Mouse (Mus musculus): ENCODE measurements around the gene Zscan21. TPM values are rescaled to one million over a fixed set of nuclear protein-coding genes. Genes with fewer than 3 reads are reported as not detected.

Zscan21 gene
- 12.2 and 15.5 TPM in 2 replicates for total RNA-seq (2012; rRNA removed)

GRCm38 (mm10) chr5:138116255-138117198 is at the start of gene Zscan21:
Gene Zscan21, plus strand, starts transcription at chr5:138116903.
- Histone ChIP-seq H3K9me3 (ENCODE audit: control insufficient read depth, insufficient read depth, low read depth, low read length) (no peaks in the 10 kb centered on the region), H3K4me1 (ENCODE audit: control insufficient read depth in 2 of 2, insufficient read depth in 2 of 2, low read length in 2 of 2, poor library complexity in 1 of 2) (peaks cover 0 to 3% of the 10 kb centered on the region in 2 experiments; a peak in 1 of 4 replicates), H3K27ac (ENCODE audit: insufficient read depth, low read depth, low read length, poor library complexity, severe bottlenecking) (peak within 1 kb of the TSS; percentile 91), H3K4me3 (ENCODE audit: insufficient read depth in 1 of 2, low read depth in 1 of 2, low read length in 2 of 2, poor library complexity in 1 of 2, severe bottlenecking in 1 of 2) (peak within 1 kb of the TSS; percentile 87 to 90), H3K36me3 (ENCODE audit: control insufficient read depth, insufficient read depth, low read length, poor library complexity, severe bottlenecking) (peaks cover 2% of the 10 kb centered on the region; the same call in 1 of the 2 replicates), H3K9ac (ENCODE audit: insufficient read depth, low read depth, low read length, poor library complexity, severe bottlenecking) (peak within 1 kb of the TSS; percentile 88)
- in situ Hi-C loops (cut with MboI; ENCODE audit: low sequenced_read_pairs in 2 of 2, unreplicated experiment in 2 of 2): no loop called here
- TF ChIP-seq CHD2 (IDR thresholded peaks at IDR 0.05; ENCODE audit: low read depth, low read length): no peak
- TF ChIP-seq HCFC1 (IDR thresholded peaks at IDR 0.05; ENCODE audit: borderline replicate concordance, insufficient read depth, low read length): 0 out of 2 replicates have a peak, but pooled peaks have one; percentile 57
- no peak for TF ChIP-seq ZC3H11A (IDR thresholded peaks at IDR 0.05; ENCODE audit: borderline replicate concordance, low read depth, low read length)
- 0 out of 2 replicates have a peak, but pooled peaks have one; percentile 44 for TF ChIP-seq MAFK (IDR thresholded peaks at IDR 0.05; ENCODE audit: insufficient read depth, low read depth, low read length)
- TF ChIP-seq ZNF384 (IDR thresholded peaks at IDR 0.05; ENCODE audit: low read depth, low read length): no peak
- peak; percentile 84 for DNase-seq (ENCODE audit: low read depth, low spot score)

DNA sequence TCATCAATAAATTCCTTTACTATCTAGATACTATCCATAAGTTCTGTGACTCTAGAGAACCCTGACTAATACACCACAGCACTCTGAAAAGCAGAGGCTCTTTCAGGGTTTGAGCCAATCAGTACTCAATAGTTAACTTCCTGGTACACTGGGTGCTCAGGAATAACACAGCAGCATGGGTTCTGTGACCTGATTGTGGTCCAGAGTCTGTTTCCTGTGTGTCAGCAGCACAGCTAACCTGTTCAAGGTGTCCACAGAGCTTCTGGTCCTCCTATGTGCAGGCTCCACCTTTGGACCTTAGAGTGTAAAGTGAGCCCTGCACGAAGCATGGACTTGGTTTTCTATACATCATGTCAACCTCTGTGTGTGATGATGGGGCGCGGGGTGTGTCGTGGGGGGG is 42.9 kb upstream of the Zscan21 start:
- no peak overlapping the region for H3K4me3 ChIP-seq (ENCODE audit: insufficient read depth in 1 of 2, low read depth in 1 of 2, low read length in 2 of 2, poor library complexity in 1 of 2, severe bottlenecking in 1 of 2)
- in situ Hi-C loops (cut with MboI; ENCODE audit: low sequenced_read_pairs in 2 of 2, unreplicated experiment in 2 of 2): no loop called here
- no peak for DNase-seq (ENCODE audit: low read depth, low spot score)
- H3K4me1 ChIP-seq (ENCODE audit: control insufficient read depth in 2 of 2, insufficient read depth in 2 of 2, low read length in 2 of 2, poor library complexity in 1 of 2): no peaks in the 10 kb centered on the region
- H3K27ac ChIP-seq (ENCODE audit: insufficient read depth, low read depth, low read length, poor library complexity, severe bottlenecking): no peak overlapping the region
- TF ChIP-seq ZNF384 (IDR thresholded peaks at IDR 0.05; ENCODE audit: low read depth, low read length) (no peak), CHD2 (IDR thresholded peaks at IDR 0.05; ENCODE audit: low read depth, low read length) (no peak), HCFC1 (IDR thresholded peaks at IDR 0.05; ENCODE audit: borderline replicate concordance, insufficient read depth, low read length) (no peak), ZC3H11A (IDR thresholded peaks at IDR 0.05; ENCODE audit: borderline replicate concordance, low read depth, low read length) (no peak), MAFK (IDR thresholded peaks at IDR 0.05; ENCODE audit: insufficient read depth, low read depth, low read length) (no peak)
- no peak overlapping the region for H3K9ac ChIP-seq (ENCODE audit: insufficient read depth, low read depth, low read length, poor library complexity, severe bottlenecking)
- H3K9me3 ChIP-seq (ENCODE audit: control insufficient read depth, insufficient read depth, low read depth, low read length): no peaks in the 10 kb centered on the region
- H3K36me3 ChIP-seq (ENCODE audit: control insufficient read depth, insufficient read depth, low read length, poor library complexity, severe bottlenecking): no peaks in the 10 kb centered on the region

DNA sequence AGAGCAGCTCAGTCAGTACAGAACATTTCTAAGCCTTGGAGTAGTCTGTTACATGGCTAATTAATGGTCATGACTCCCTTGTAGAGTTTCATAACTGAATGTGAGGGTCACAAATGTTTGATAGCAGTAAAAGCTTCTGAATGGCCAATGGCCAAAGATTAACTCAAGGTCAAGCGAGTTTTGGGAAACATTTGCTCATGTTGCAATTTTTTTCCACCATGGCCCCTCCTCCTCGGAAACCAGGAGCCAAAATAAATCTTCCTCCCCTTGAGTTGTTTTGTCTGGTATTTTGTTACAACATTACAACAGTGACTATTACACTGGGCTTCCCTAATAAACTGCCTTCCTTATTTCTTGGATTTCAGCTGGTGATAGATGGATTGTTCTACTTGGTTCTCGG is 41.0 kb upstream of the Zscan21 start:
- Histone ChIP-seq H3K27ac (ENCODE audit: insufficient read depth, low read depth, low read length, poor library complexity, severe bottlenecking) (no peak overlapping the region), H3K4me1 (ENCODE audit: control insufficient read depth in 2 of 2, insufficient read depth in 2 of 2, low read length in 2 of 2, poor library complexity in 1 of 2) (no peaks in the 10 kb centered on the region), H3K9me3 (ENCODE audit: control insufficient read depth, insufficient read depth, low read depth, low read length) (no peaks in the 10 kb centered on the region), H3K36me3 (ENCODE audit: control insufficient read depth, insufficient read depth, low read length, poor library complexity, severe bottlenecking) (no peaks in the 10 kb centered on the region), H3K9ac (ENCODE audit: insufficient read depth, low read depth, low read length, poor library complexity, severe bottlenecking) (no peak overlapping the region), H3K4me3 (ENCODE audit: insufficient read depth in 1 of 2, low read depth in 1 of 2, low read length in 2 of 2, poor library complexity in 1 of 2, severe bottlenecking in 1 of 2) (no peak overlapping the region)
- in situ Hi-C loops (cut with MboI; ENCODE audit: low sequenced_read_pairs in 2 of 2, unreplicated experiment in 2 of 2): no loop called here
- TF ChIP-seq ZC3H11A (IDR thresholded peaks at IDR 0.05; ENCODE audit: borderline replicate concordance, low read depth, low read length) (no peak), CHD2 (IDR thresholded peaks at IDR 0.05; ENCODE audit: low read depth, low read length) (no peak), MAFK (IDR thresholded peaks at IDR 0.05; ENCODE audit: insufficient read depth, low read depth, low read length) (no peak), ZNF384 (IDR thresholded peaks at IDR 0.05; ENCODE audit: low read depth, low read length) (no peak), HCFC1 (IDR thresholded peaks at IDR 0.05; ENCODE audit: borderline replicate concordance, insufficient read depth, low read length) (no peak)
- DNase-seq (ENCODE audit: low read depth, low spot score): no peak

GRCm38 (mm10) chr5:138076148-138076547 is 40.6 kb upstream of the Zscan21 start:
- in situ Hi-C loops (cut with MboI; ENCODE audit: low sequenced_read_pairs in 2 of 2, unreplicated experiment in 2 of 2): no loop called here
- H3K9ac ChIP-seq (ENCODE audit: insufficient read depth, low read depth, low read length, poor library complexity, severe bottlenecking): no peak overlapping the region
- H3K36me3 ChIP-seq (ENCODE audit: control insufficient read depth, insufficient read depth, low read length, poor library complexity, severe bottlenecking): no peaks in the 10 kb centered on the region
- H3K9me3 ChIP-seq (ENCODE audit: control insufficient read depth, insufficient read depth, low read depth, low read length): no peaks in the 10 kb centered on the region
- peaks cover 0 to 3% of the 10 kb centered on the region in 2 experiments; a peak in 1 of 4 replicates for H3K4me1 ChIP-seq (ENCODE audit: control insufficient read depth in 2 of 2, insufficient read depth in 2 of 2, low read length in 2 of 2, poor library complexity in 1 of 2)
- H3K4me3 ChIP-seq (ENCODE audit: insufficient read depth in 1 of 2, low read depth in 1 of 2, low read length in 2 of 2, poor library complexity in 1 of 2, severe bottlenecking in 1 of 2): no peak overlapping the region
- DNase-seq (ENCODE audit: low read depth, low spot score): no peak
- H3K27ac ChIP-seq (ENCODE audit: insufficient read depth, low read depth, low read length, poor library complexity, severe bottlenecking): no peak overlapping the region
- TF ChIP-seq HCFC1 (IDR thresholded peaks at IDR 0.05; ENCODE audit: borderline replicate concordance, insufficient read depth, low read length): no peak
- no peak for TF ChIP-seq MAFK (IDR thresholded peaks at IDR 0.05; ENCODE audit: insufficient read depth, low read depth, low read length)
- TF ChIP-seq CHD2 (IDR thresholded peaks at IDR 0.05; ENCODE audit: low read depth, low read length): no peak
